Mouse (Mus musculus) c-Kit-positive CD71-negative TER-119-negative erythroid progenitor cells, embryonic 14.5 days (primary cell): Measurements from ENCODE around the gene Pdrg1.

ENCODE experiments used
- DNase-seq: peaks from one replicate; pipeline ENCODE4 v3.0.0-alpha.2; 2013; ENCODE audit warnings: low read depth

The Pdrg1 gene

GRCm38 (mm10) chr2:153014758-153015593, at the start of gene Pdrg1:
Pdrg1 (minus strand) TSS chr2:153015427.
- peak; percentile 96 for DNase-seq

- no peak for DNase-seq
These were observed 49.2 kb upstream of the Pdrg1 start for GRCm38 (mm10) chr2:153064190-153064970.

GRCm38 (mm10) chr2:153063394-153063793, 48.2 kb upstream of the Pdrg1 start:
- no peak for DNase-seq

GRCm38 (mm10) chr2:153060216-153060615, 45.0 kb upstream of the Pdrg1 start:
- DNase-seq, result no peak

- no peak for DNase-seq
These were observed 43.1 kb upstream of the Pdrg1 start for GRCm38 (mm10) chr2:153058365-153058764.

GRCm38 (mm10) chr2:153055270-153055920, 40.2 kb upstream of the Pdrg1 start:
- DNase-seq, result no peak

GRCm38 (mm10) chr2:153053896-153054295, 38.7 kb upstream of the Pdrg1 start:
- no peak for DNase-seq

GRCm38 (mm10) chr2:153052700-153053351, 37.6 kb upstream of the Pdrg1 start:
- DNase-seq, result no peak

GRCm38 (mm10) chr2:153051537-153051936, 36.3 kb upstream of the Pdrg1 start:
- DNase-seq, result no peak

- no peak for DNase-seq
These were observed 35.9 kb upstream of the Pdrg1 start for GRCm38 (mm10) chr2:153051095-153051494.

- no peak for DNase-seq
These were observed 34.8 kb upstream of the Pdrg1 start for GRCm38 (mm10) chr2:153049997-153050358.

GRCm38 (mm10) chr2:153049288-153049996, 34.2 kb upstream of the Pdrg1 start:
- DNase-seq, result no peak

GRCm38 (mm10) chr2:153047828-153048465, 32.7 kb upstream of the Pdrg1 start:
- peak; percentile 53 for DNase-seq

GRCm38 (mm10) chr2:153045884-153046299, 30.7 kb upstream of the Pdrg1 start:
- no peak for DNase-seq

GRCm38 (mm10) chr2:153043886-153044285, 28.7 kb upstream of the Pdrg1 start:
- no peak for DNase-seq

GRCm38 (mm10) chr2:153036690-153037089, 21.5 kb upstream of the Pdrg1 start:
- no peak for DNase-seq

- no peak for DNase-seq
These were observed 18.5 kb upstream of the Pdrg1 start for GRCm38 (mm10) chr2:153033545-153034230.

GRCm38 (mm10) chr2:153032973-153033372, 17.7 kb upstream of the Pdrg1 start:
- no peak for DNase-seq

GRCm38 (mm10) chr2:153032083-153032842, 17.0 kb upstream of the Pdrg1 start:
- peak; percentile 73 for DNase-seq
